Mouse (Mus musculus): ENCODE measurements around the gene Morn5.

DNA sequence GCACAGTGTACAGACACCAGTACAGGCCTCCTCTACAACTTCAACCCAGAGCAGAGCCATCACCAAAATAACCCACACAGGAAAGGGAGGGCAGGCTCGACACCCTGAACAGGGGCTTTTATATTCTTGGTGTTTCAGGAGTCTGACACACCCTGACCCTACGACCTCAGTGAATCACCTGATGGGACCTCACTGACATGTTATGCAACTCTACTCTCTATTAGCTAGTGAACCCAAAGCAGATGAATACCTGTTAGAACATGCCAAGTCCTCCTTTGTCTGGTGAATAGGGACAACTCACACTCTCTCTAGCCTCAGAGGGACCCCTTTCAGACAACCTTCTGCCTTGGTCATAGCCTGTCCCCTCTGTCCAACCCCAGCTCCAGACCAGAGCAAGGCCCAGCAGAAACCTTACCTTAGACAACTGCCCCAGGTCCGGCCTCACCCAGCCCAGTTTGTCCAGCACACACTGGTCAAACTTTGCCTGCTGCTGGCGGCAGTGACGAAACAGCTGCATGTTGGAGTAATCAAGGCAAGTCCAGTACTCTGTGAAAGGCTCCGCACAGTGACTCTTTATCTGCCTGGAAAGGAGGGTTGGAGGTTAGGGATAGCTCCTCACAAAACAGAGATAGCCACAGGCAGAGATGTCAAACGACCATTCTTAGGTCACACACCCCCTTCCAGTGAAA lies 9.8 kb upstream of the Morn5 start:
- TF ChIP-seq POLR2A (IDR thresholded peaks at IDR 0.05; ENCODE audit: insufficient read depth, low read depth, low read length) (no peak), CTCF (IDR thresholded peaks at IDR 0.05) (no peak)
